Mouse (Mus musculus) MEL (cell line): ENCODE results near the gene Cd101. TPM values are rescaled to one million over a fixed set of nuclear protein-coding genes. Genes with fewer than 3 reads are reported as not detected.

ENCODE experiments used
- DNase-seq: peaks from one replicate; pipeline ENCODE4 v3.0.0; 2011; ENCODE audit warnings: low read depth, low spot score
- H3K27ac ChIP-seq: 2 replicates; pipeline ENCODE4 v1.5.1; 2012; ENCODE audit warnings: low read depth, mild to moderate bottlenecking, control low read depth, low read length, moderate library complexity; ENCODE audit not compliant: control insufficient read depth
- H3K27me3 ChIP-seq, 2 experiments: fragments of 150-350 bp in 1 of 2; sonication (generic) in 1 of 2; 2 replicates each; pipeline ENCODE4 v1.6.1; 2012; ENCODE audit warnings: low read length in 2 of 2, mild to moderate bottlenecking in 2 of 2, improper control_type of control experiment in 1 of 2, moderate library complexity in 1 of 2; ENCODE audit not compliant: insufficient read depth in 2 of 2, control insufficient read depth in 1 of 2
- H3K36me3 ChIP-seq, 2 experiments: 2 replicates each; pipeline ENCODE4 v1.6.1; 2012 to 2014; ENCODE audit warnings: low read length in 2 of 2, improper control_type of control experiment in 1 of 2, inconsistent platforms in 1 of 2, mild to moderate bottlenecking in 1 of 2; ENCODE audit not compliant: insufficient read depth in 2 of 2, control insufficient read depth in 1 of 2
- H3K4me1 ChIP-seq, 2 experiments: fragments of 150-350 bp in 1 of 2; sonication (generic) in 1 of 2; 2 replicates each; pipeline ENCODE4 v1.6.1; 2012; ENCODE audit warnings: low read length in 2 of 2, improper control_type of control experiment in 1 of 2, mild to moderate bottlenecking in 1 of 2; ENCODE audit not compliant: insufficient read depth in 2 of 2, control insufficient read depth in 1 of 2
- H3K4me3 ChIP-seq, 2 experiments: fragments of 150-350 bp in 1 of 2; sonication (generic) in 1 of 2; 2 replicates each; pipeline ENCODE4 v1.5.1; 2012; ENCODE audit warnings: low read depth in 2 of 2, low read length in 2 of 2, mild to moderate bottlenecking in 2 of 2, moderate library complexity in 2 of 2, control low read depth in 1 of 2, improper control_type of control experiment in 1 of 2; ENCODE audit not compliant: control insufficient read depth in 1 of 2, insufficient read depth in 1 of 2
- H3K79me2 ChIP-seq: 2 replicates; pipeline ENCODE4 v1.6.1; 2012; ENCODE audit warnings: mild to moderate bottlenecking, low read length, moderate library complexity; ENCODE audit not compliant: control insufficient read depth, poor library complexity, insufficient read depth
- H3K9ac ChIP-seq: 2 replicates; pipeline ENCODE4 v1.6.1; 2012; ENCODE audit warnings: low read depth, mild to moderate bottlenecking, control low read depth, low read length, moderate library complexity; ENCODE audit not compliant: control insufficient read depth, poor library complexity, severe bottlenecking
- H3K9me3 ChIP-seq: fragments of 150-350 bp; sonication (generic); replicated peaks from 2 replicates; pipeline ENCODE4 v1.6.1; 2012; ENCODE audit warnings: mild to moderate bottlenecking, low read length, improper control_type of control experiment, moderate library complexity; ENCODE audit not compliant: insufficient read depth
- BHLHE40 ChIP-seq: IDR thresholded peaks from 2 replicates; pipeline ENCODE4 v1.6.1; 2012; ENCODE audit warnings: low read depth, mild to moderate bottlenecking, inconsistent platforms, low read length, improper control_type of control experiment, borderline replicate concordance
- CTCF ChIP-seq, 3 experiments: IDR thresholded peaks in 2 of 3; conservative IDR thresholded peaks in 1 of 3; 2 replicates each; pipeline ENCODE4 v1.5.1; 2011 to 2012; ENCODE audit warnings: low read length in 3 of 3, low read depth in 2 of 3, mild to moderate bottlenecking in 2 of 3, improper control_type of control experiment in 1 of 3, inconsistent platforms in 1 of 3, mixed read lengths in 1 of 3, moderate library complexity in 1 of 3; ENCODE audit not compliant: control insufficient read depth in 1 of 3, insufficient read depth in 1 of 3, poor library complexity in 1 of 3, severe bottlenecking in 1 of 3
- ELF1 ChIP-seq: IDR thresholded peaks from 2 replicates; pipeline ENCODE4 v1.6.1; 2014; ENCODE audit warnings: low read depth, mild to moderate bottlenecking, inconsistent platforms, low read length, improper control_type of control experiment, moderate library complexity
- GABPA ChIP-seq: IDR thresholded peaks from 2 replicates; pipeline ENCODE4 v1.6.1; 2012; ENCODE audit warnings: low read depth, mild to moderate bottlenecking, inconsistent platforms, low read length, improper control_type of control experiment, moderate library complexity
- HCFC1 ChIP-seq: IDR thresholded peaks from 2 replicates; pipeline ENCODE4 v1.6.1; 2012; ENCODE audit warnings: low read depth, mild to moderate bottlenecking, inconsistent platforms, low read length, improper control_type of control experiment, moderate library complexity
- MAX ChIP-seq: IDR thresholded peaks from 2 replicates; pipeline ENCODE4 v1.6.1; 2011; ENCODE audit warnings: low read length, improper control_type of control experiment
- MAZ ChIP-seq: IDR thresholded peaks from 2 replicates; pipeline ENCODE4 v1.6.1; 2012; ENCODE audit warnings: low read depth, mild to moderate bottlenecking, inconsistent platforms, low read length, improper control_type of control experiment
- MEF2A ChIP-seq: IDR thresholded peaks from 2 replicates; pipeline ENCODE4 v1.6.1; 2014; ENCODE audit warnings: low read depth, mild to moderate bottlenecking, inconsistent platforms, low read length, improper control_type of control experiment; ENCODE audit not compliant: poor library complexity, insufficient replicate concordance, severe bottlenecking; ENCODE audit errors: extremely low read depth
- MYB ChIP-seq: IDR thresholded peaks from 2 replicates; pipeline ENCODE4 v1.6.1; 2011; ENCODE audit warnings: mild to moderate bottlenecking, low read depth, low read length, improper control_type of control experiment
- NRF1 ChIP-seq: IDR thresholded peaks from 2 replicates; pipeline ENCODE4 v1.6.1; 2014; ENCODE audit warnings: low read depth, mild to moderate bottlenecking, inconsistent platforms, low read length, improper control_type of control experiment, moderate library complexity; ENCODE audit not compliant: poor library complexity, insufficient read depth, severe bottlenecking
- POLR2A ChIP-seq, 2 experiments: IDR thresholded peaks; 2 replicates each; pipeline ENCODE4 v1.6.1; 2011 to 2012; ENCODE audit warnings: low read length in 2 of 2, mild to moderate bottlenecking in 2 of 2, control low read depth in 1 of 2, improper control_type of control experiment in 1 of 2, low read depth in 1 of 2, moderate library complexity in 1 of 2; ENCODE audit not compliant: control insufficient read depth in 1 of 2, insufficient read depth in 1 of 2, poor library complexity in 1 of 2
- POLR2AphosphoS2 ChIP-seq: IDR thresholded peaks from 2 replicates; pipeline ENCODE4 v1.6.1; 2011; ENCODE audit warnings: low read length, improper control_type of control experiment
- POLR2AphosphoS5 ChIP-seq: IDR thresholded peaks from 2 replicates; pipeline ENCODE4 v1.6.1; 2012; ENCODE audit warnings: low read depth, borderline replicate concordance, mild to moderate bottlenecking, inconsistent platforms, low read length, moderate library complexity, mixed read lengths
- SIN3A ChIP-seq: IDR thresholded peaks from 2 replicates; pipeline ENCODE4 v1.6.1; 2012; ENCODE audit warnings: low read length, improper control_type of control experiment, inconsistent platforms
- UBTF ChIP-seq: IDR thresholded peaks from 2 replicates; pipeline ENCODE4 v1.6.1; 2012; ENCODE audit warnings: low read depth, mild to moderate bottlenecking, inconsistent platforms, low read length, improper control_type of control experiment, moderate library complexity, borderline replicate concordance; ENCODE audit not compliant: insufficient read depth
- polyA plus RNA-seq, 2 experiments: library from polyadenylated mRNA; stranded (reverse) in 1 of 2; unstranded in 1 of 2; fragments of >175 nt in 1 of 2; fragments of >200 nt in 1 of 2; gene quantifications; 2 replicates each; pipeline versions ENCODE4 v1.2.1 to v1.2.4; 2012; ENCODE audit warnings: low replicate concordance in 2 of 2, low read depth in 1 of 2; ENCODE audit not compliant: insufficient read length in 2 of 2, insufficient read depth in 1 of 2, missing spikeins in 1 of 2
- total RNA-seq: library from RNA; depleted of rRNA; stranded (reverse); fragments of 300-350 nt; gene quantifications from 2 replicates; pipeline ENCODE4 v1.2.3, GENCODE M21; 2012

The Cd101 gene
- total and polyA plus RNA-seq, 3 experiments, result not detected

DNA sequence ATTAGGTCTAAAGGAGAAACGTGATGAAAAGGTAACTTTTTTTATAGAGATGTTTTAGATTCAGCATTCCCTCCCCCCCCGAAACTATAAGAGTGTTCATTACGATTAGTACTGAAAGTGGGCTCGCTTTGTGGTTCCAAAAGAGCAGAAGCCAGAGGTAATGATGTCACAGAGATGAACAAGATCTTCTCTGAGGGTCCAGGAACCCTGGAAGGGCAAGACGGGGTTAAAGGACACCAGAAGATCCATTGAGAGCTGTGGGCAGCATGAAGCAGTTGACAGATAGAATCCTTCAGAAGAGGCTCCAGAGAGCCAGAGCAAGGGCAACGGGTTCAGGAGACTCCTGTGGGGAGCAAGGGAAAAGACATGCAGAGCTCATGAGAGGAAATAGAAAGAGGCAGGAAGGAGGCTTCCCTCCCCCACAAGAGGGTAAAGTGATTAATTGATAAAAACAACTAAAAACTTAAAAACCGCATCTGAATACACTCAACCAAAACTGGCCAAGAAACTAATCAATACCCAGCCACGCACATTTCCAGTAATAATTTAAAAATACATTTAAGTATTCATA is 7.8 kb downstream of the Cd101 start:
- TF ChIP-seq SIN3A (no peak), MEF2A (no peak)
- no peak overlapping the region for H3K9ac ChIP-seq

DNA sequence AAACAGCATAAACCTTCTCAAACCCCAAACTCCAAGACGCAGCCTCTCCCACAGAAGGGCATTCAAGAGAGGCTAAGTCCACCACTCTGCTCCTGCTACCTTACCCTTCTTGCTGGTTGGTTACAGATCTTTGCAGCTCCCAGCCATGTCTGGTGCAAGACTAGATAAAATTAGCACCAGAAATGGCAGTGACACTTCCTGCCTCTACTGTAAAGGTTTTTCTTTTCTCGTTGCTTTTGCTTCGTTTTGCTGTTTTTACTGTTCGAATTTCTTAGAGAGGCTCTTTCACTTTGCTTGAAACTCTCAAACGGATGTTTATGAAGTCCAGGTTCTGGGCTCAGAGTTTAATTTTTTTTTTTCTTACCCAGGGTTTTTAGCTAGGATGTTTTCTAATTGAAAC is 8.3 kb downstream of the Cd101 start:
- Histone ChIP-seq H3K79me2 (no peaks in the 10 kb centered on the region), H3K36me3 (no peaks in the 10 kb centered on the region), H3K4me3 (no peak overlapping the region), H3K27me3 (no peaks in the 10 kb centered on the region; a peak in 1 of 4 replicates), H3K9ac (no peak overlapping the region), H3K27ac (no peak overlapping the region), H3K9me3 (no peaks in the 10 kb centered on the region), H3K4me1 (no peaks in the 10 kb centered on the region)
- DNase-seq, result no peak
- TF ChIP-seq MYB, result no peak
- TF ChIP-seq MEF2A, result no peak
- no peak for TF ChIP-seq GABPA
- no peak for TF ChIP-seq UBTF
- no peak for TF ChIP-seq NRF1
- no peak for TF ChIP-seq POLR2A (IDR thresholded peaks at IDR 0.05; ENCODE audit: control insufficient read depth in 1 of 2, insufficient read depth in 1 of 2, low read depth in 1 of 2, low read length in 2 of 2, poor library complexity in 1 of 2)
- no peak for TF ChIP-seq POLR2AphosphoS5
- TF ChIP-seq CTCF (IDR thresholded peaks at IDR 0.05 in 2 of 3, conservative IDR thresholded peaks at IDR 0.05 in 1 of 3; ENCODE audit: control insufficient read depth in 1 of 3, insufficient read depth in 1 of 3, low read depth in 2 of 3, low read length in 3 of 3, poor library complexity in 1 of 3, severe bottlenecking in 1 of 3), result no peak
- TF ChIP-seq HCFC1, result no peak
- no peak for TF ChIP-seq ELF1
- TF ChIP-seq BHLHE40, result no peak
- no peak for TF ChIP-seq MAX
- no peak for TF ChIP-seq MAZ
- TF ChIP-seq POLR2AphosphoS2, result no peak

More for the DNA sequence above, 7.8 kb downstream of the Cd101 start:
- Histone ChIP-seq H3K4me3 (no peak overlapping the region), H3K27ac (no peak overlapping the region), H3K27me3 (no peaks in the 10 kb centered on the region; a peak in 1 of 4 replicates), H3K4me1 (no peaks in the 10 kb centered on the region), H3K9me3 (no peaks in the 10 kb centered on the region), H3K79me2 (no peaks in the 10 kb centered on the region), H3K36me3 (no peaks in the 10 kb centered on the region)
- no peak for DNase-seq
